Mouse (Mus musculus): ENCODE results near the gene Trim5.
"Not testable (repeated sequence)": the region's sequence is repeated elsewhere in the genome, so short reads cannot be mapped to it uniquely, and the experiment has no call there.

Trim5 gene

GRCm38 (mm10) chr7:104287576-104288443, at the start of gene Trim5:
Gene Trim5 (minus strand): TSS chr7:104288094.
- peak in 1 of 2 experiments; percentile 21 for DNase-seq (ENCODE audit: low read depth in 2 of 2, low spot score in 2 of 2)

- DNase-seq (ENCODE audit: low read depth in 2 of 2, low spot score in 2 of 2): not testable (repeated sequence)
Observed at GRCm38 (mm10) chr7:104335547-104335946, 47.7 kb upstream of the Trim5 start.

- not testable (repeated sequence) for DNase-seq (ENCODE audit: low read depth in 2 of 2, low spot score in 2 of 2)
Observed at GRCm38 (mm10) chr7:104329171-104329570, 41.3 kb upstream of the Trim5 start, which contains the start of gene Trim34b. Gene Trim34b (plus strand): TSS chr7:104329471.

GRCm38 (mm10) chr7:104322028-104322427, 34.1 kb upstream of the Trim5 start:
- no peak for DNase-seq (ENCODE audit: low read depth in 2 of 2, low spot score in 2 of 2)

- peak in 1 of 2 experiments; percentile 4 for DNase-seq (ENCODE audit: low read depth in 2 of 2, low spot score in 2 of 2)
Observed at GRCm38 (mm10) chr7:104315369-104316080, 27.6 kb upstream of the Trim5 start, which contains the start of gene Trim12a. Gene Trim12a (minus strand): TSS chr7:104315466.

- peak; percentile 16 to 38 for DNase-seq (ENCODE audit: low read depth in 2 of 2, low spot score in 2 of 2)
Observed at GRCm38 (mm10) chr7:104314796-104315353, 27.0 kb upstream of the Trim5 start.

- peak in 1 of 2 experiments; percentile 25 for DNase-seq (ENCODE audit: low read depth in 2 of 2, low spot score in 2 of 2)
Observed at GRCm38 (mm10) chr7:104291638-104292400, 3.9 kb upstream of the Trim5 start.

- DNase-seq (ENCODE audit: low read depth in 2 of 2, low spot score in 2 of 2): no peak
Observed at GRCm38 (mm10) chr7:104290641-104291040, 2.7 kb upstream of the Trim5 start.

GRCm38 (mm10) chr7:104279361-104279760, 8.5 kb downstream of the Trim5 start:
- DNase-seq (ENCODE audit: low read depth in 2 of 2, low spot score in 2 of 2): not testable (repeated sequence)

GRCm38 (mm10) chr7:104265335-104265734, 22.6 kb downstream of the Trim5 start:
- DNase-seq (ENCODE audit: low read depth in 2 of 2, low spot score in 2 of 2): not testable (repeated sequence)

GRCm38 (mm10) chr7:104260380-104260779, 27.5 kb downstream of the Trim5 start:
- not testable (repeated sequence) for DNase-seq (ENCODE audit: low read depth in 2 of 2, low spot score in 2 of 2)

GRCm38 (mm10) chr7:104244287-104245181, 43.4 kb downstream of the Trim5 start, which contains the start of gene Trim34a:
Gene Trim34a (plus strand): TSS chr7:104244457.
- DNase-seq (ENCODE audit: low read depth in 2 of 2, low spot score in 2 of 2): peak; percentile 63 to 75

GRCm38 (mm10) chr7:104243616-104244015, 44.3 kb downstream of the Trim5 start:
- DNase-seq (ENCODE audit: low read depth in 2 of 2, low spot score in 2 of 2): no peak

GRCm38 (mm10) chr7:104240857-104241256, 47.0 kb downstream of the Trim5 start:
- DNase-seq (ENCODE audit: low read depth in 2 of 2, low spot score in 2 of 2): no peak

- DNase-seq (ENCODE audit: low read depth in 2 of 2, low spot score in 2 of 2): peak; percentile 25 to 43
Observed at GRCm38 (mm10) chr7:104231203-104231602, 56.7 kb downstream of the Trim5 start.

GRCm38 (mm10) chr7:104218701-104219569, 69.0 kb downstream of the Trim5 start, which contains the start of gene Trim6:
Gene Trim6 (plus strand): TSS chr7:104218793.
- peak in 1 of 2 experiments; percentile 7 for DNase-seq (ENCODE audit: low read depth in 2 of 2, low spot score in 2 of 2)

- DNase-seq (ENCODE audit: low read depth in 2 of 2, low spot score in 2 of 2): no peak
Observed at GRCm38 (mm10) chr7:104217881-104218280, 70.0 kb downstream of the Trim5 start.

- no peak for DNase-seq (ENCODE audit: low read depth in 2 of 2, low spot score in 2 of 2)
Observed at GRCm38 (mm10) chr7:104216011-104216535, 71.8 kb downstream of the Trim5 start.

Measured in CD8-positive naive resting alpha-beta T cell, adult 2 months (primary cell).